Mouse (Mus musculus) spleen, postnatal 14 days (tissue): ENCODE measurements at regions not wholly inside any gene's neighbourhood (a gene's known extent, or its start where the extent isn't known, plus 50 kb on each side); places are given as distances from the start of the nearest gene placed in this dataset.

Source experiments
- DNase-seq, 2 experiments: peaks; one replicate each; pipeline ENCODE4 v3.0.0; 2021 to 2022; ENCODE audit warnings: low spot score in 2 of 2

GRCm38 (mm10) chr9:89789926-89790325 lies 51.7 kb upstream of the Ankrd34c start:
- peak in 1 of 2 experiments; percentile 13 for DNase-seq

DNA sequence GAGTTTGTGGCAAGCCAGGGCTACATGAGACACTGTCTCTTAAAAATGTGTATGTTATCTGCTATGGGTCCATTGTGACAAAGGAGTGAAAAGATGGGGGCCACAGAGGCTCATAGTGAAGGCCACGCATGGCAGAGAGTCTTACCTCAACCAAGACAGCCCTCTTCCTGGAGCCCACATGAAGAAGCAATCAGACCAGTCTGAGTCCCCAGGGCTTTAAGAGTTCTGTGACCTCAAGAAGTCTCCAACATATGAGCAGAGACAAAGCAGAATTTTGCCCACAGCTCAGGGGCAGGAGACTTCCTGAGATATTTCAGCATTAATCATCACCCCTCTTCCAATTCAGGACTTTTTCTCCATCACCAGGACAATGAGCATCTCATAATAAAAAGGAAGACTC lies 50.4 kb upstream of the Ankrd34c start:
- no peak for DNase-seq
